Mouse (Mus musculus) right cerebral cortex, adult 18-20 months (tissue): Measurements from ENCODE around the gene Gsto2.
A peak's percentile ranks its signal among the peaks of the same experiment; 100 is the strongest.

ENCODE experiments used
- DNase-seq: peaks from one replicate; pipeline ENCODE4 v3.0.0; 2022; ENCODE audit warnings: mixed read lengths

Gsto2 gene

GRCm38 (mm10) chr19:47898472-47899079, 33.2 kb downstream of the Gsto2 start:
- DNase-seq = no peak

- no peak for DNase-seq
Measured at GRCm38 (mm10) chr19:47900012-47900411, 34.7 kb downstream of the Gsto2 start.

- no peak for DNase-seq
Measured at GRCm38 (mm10) chr19:47900558-47900957, 35.2 kb downstream of the Gsto2 start.

- no peak for DNase-seq
Measured at GRCm38 (mm10) chr19:47902316-47903201, 37.2 kb downstream of the Gsto2 start.

GRCm38 (mm10) chr19:47903679-47904078, 38.3 kb downstream of the Gsto2 start:
- no peak for DNase-seq

- DNase-seq = no peak
Measured at GRCm38 (mm10) chr19:47905081-47905480, 39.7 kb downstream of the Gsto2 start.

GRCm38 (mm10) chr19:47905603-47906002, 40.3 kb downstream of the Gsto2 start:
- DNase-seq = no peak

GRCm38 (mm10) chr19:47907596-47907995, 42.3 kb downstream of the Gsto2 start:
- DNase-seq = no peak

- DNase-seq = no peak
Measured at GRCm38 (mm10) chr19:47908961-47909371, 43.6 kb downstream of the Gsto2 start.

GRCm38 (mm10) chr19:47909387-47910116, 44.2 kb downstream of the Gsto2 start:
- DNase-seq = no peak

- no peak for DNase-seq
Measured at GRCm38 (mm10) chr19:47910117-47910618, 44.8 kb downstream of the Gsto2 start.

GRCm38 (mm10) chr19:47910751-47911150, 45.4 kb downstream of the Gsto2 start:
- DNase-seq = no peak

- no peak for DNase-seq
Measured at GRCm38 (mm10) chr19:47913344-47913743, 48.0 kb downstream of the Gsto2 start.

GRCm38 (mm10) chr19:47914191-47914590, 48.9 kb downstream of the Gsto2 start:
- DNase-seq = no peak

GRCm38 (mm10) chr19:47915251-47915650, 49.9 kb downstream of the Gsto2 start:
- DNase-seq = no peak

- no peak for DNase-seq
Measured at GRCm38 (mm10) chr19:47917396-47917795, 52.1 kb downstream of the Gsto2 start.

GRCm38 (mm10) chr19:47918016-47918415, 52.7 kb downstream of the Gsto2 start:
- DNase-seq = no peak

- no peak for DNase-seq
Measured at GRCm38 (mm10) chr19:47918455-47919101, 53.2 kb downstream of the Gsto2 start.

- peak; percentile 46 for DNase-seq
Measured at GRCm38 (mm10) chr19:47919126-47919965, 54.0 kb downstream of the Gsto2 start, which contains the start of the genes Cfap43 and Itprip. Gene Cfap43, minus strand, starts transcription at chr19:47919287. Gene Itprip, minus strand, starts transcription at chr19:47919299.

GRCm38 (mm10) chr19:47919966-47920375, 54.6 kb downstream of the Gsto2 start:
- no peak for DNase-seq

GRCm38 (mm10) chr19:47925819-47926218, 60.5 kb downstream of the Gsto2 start:
- DNase-seq = no peak

GRCm38 (mm10) chr19:47927032-47927431, 61.7 kb downstream of the Gsto2 start:
- no peak for DNase-seq
